Mouse (Mus musculus): ENCODE measurements around the gene Stk32b.

- no peak for TF ChIP-seq CTCF (IDR thresholded peaks at IDR 0.05; ENCODE audit: control insufficient read depth, insufficient read depth, low read length)
- no peak for TF ChIP-seq POLR2A (IDR thresholded peaks at IDR 0.05; ENCODE audit: borderline replicate concordance, control insufficient read depth, low read depth, low read length)
Observed at GRCm38 (mm10) chr5:37725220-37725886, 8.4 kb upstream of the Stk32b start.

Measured in bone marrow, adult 2 months (tissue).